Mouse (Mus musculus) midbrain, embryonic 11.5 days (tissue): Measurements from ENCODE around the gene Reg4. TPM values are rescaled to one million over a fixed set of nuclear protein-coding genes. Genes with fewer than 3 reads are reported as not detected.

ENCODE experiments used
- ATAC-seq: fragments of 200-750 bp; cut with Nextera tagmentation; 2 replicates; pipeline ENCODE4 v1.8.0; 2017; ENCODE audit warnings: moderate TSS enrichment, moderate library complexity; ENCODE audit not compliant: low FRiP score
- DNase-seq: peaks from one replicate; pipeline ENCODE4 v3.0.0; 2015; ENCODE audit warnings: low spot score; ENCODE audit errors: missing footprints
- H3K27ac ChIP-seq: fragments of 300-500 bp; sonication (generic); 2 replicates; pipeline ENCODE4 v1.5.1; 2014; ENCODE audit warnings: low read depth, low read length
- H3K27me3 ChIP-seq: fragments of 300-500 bp; sonication (generic); 2 replicates; pipeline ENCODE4 v1.6.1; 2014; ENCODE audit warnings: mild to moderate bottlenecking, low read length, moderate library complexity, mixed read lengths; ENCODE audit not compliant: control insufficient read depth, insufficient read depth
- H3K36me3 ChIP-seq: fragments of 300-500 bp; sonication (generic); 2 replicates; pipeline ENCODE4 v1.6.1; 2014; ENCODE audit warnings: mild to moderate bottlenecking, low read length, moderate library complexity, mixed read lengths; ENCODE audit not compliant: control insufficient read depth, insufficient read depth
- H3K4me1 ChIP-seq: fragments of 300-500 bp; sonication (generic); 2 replicates; pipeline ENCODE4 v1.6.1; 2014; ENCODE audit warnings: low read length; ENCODE audit not compliant: control insufficient read depth, insufficient read depth
- H3K4me2 ChIP-seq: fragments of 300-500 bp; sonication (generic); 2 replicates; pipeline ENCODE4 v1.6.1; 2014; ENCODE audit warnings: mild to moderate bottlenecking, moderate library complexity
- H3K4me3 ChIP-seq: fragments of 300-500 bp; sonication (generic); 2 replicates; pipeline ENCODE4 v1.5.1; 2014; ENCODE audit warnings: low read depth, low read length
- H3K9ac ChIP-seq: fragments of 300-500 bp; sonication (generic); 2 replicates; pipeline ENCODE4 v1.6.1; 2014; ENCODE audit warnings: low read length
- H3K9me3 ChIP-seq: fragments of 300-500 bp; sonication (generic); 2 replicates; pipeline ENCODE4 v1.6.1; 2016; ENCODE audit warnings: low read length; ENCODE audit not compliant: control insufficient read depth
- WGBS: fragments of 180-500 bp; shearing (Covaris S2); extraction: QIAGEN DNeasy Blood & Tissue Kit; methylation state at CpG from one replicate; pipeline ENCODE4 v1.1.7; 2014; 5-methylcytosine and 5-hydroxymethylcytosine counted together
- polyA plus RNA-seq: library from polyadenylated mRNA; unstranded; fragments of >200 nt; fragmentation: Nextera tagmentation; extraction: Ambion mirVana; gene quantifications from 2 replicates; pipeline ENCODE4 v1.2.1, GENCODE M21; 2014

Reg4 gene
- polyA plus RNA-seq, 1 experiment from 2014 or later: not detected

DNA sequence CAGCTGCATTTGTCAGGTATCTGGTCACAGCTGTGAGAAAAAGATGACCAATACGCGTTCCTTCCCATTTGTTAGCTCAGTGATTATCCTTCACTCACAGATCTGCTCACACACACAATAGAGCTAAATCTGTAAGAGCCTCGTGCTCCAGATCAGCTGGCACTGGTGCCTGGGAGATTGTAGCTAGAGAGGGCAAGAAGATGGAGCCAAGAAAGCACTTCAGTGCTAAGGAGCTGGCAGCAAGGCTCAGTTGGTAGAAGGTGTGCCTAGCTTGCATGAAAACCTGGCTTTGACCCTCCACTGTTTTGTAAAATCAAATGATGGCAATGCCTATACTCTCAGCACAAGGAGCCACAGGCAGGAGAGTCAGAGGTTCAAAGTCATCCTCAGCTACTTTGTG is 5.8 kb downstream of the Reg4 start:
- 68% methylated on average over 3 of the region's 3 CpGs for WGBS
- peak; percentile 70 for DNase-seq
- H3K27ac ChIP-seq: no peak overlapping the region
- no peak overlapping the region for H3K9ac ChIP-seq
- no peak overlapping the region for H3K4me2 ChIP-seq
- no peak for ATAC-seq
- H3K9me3 ChIP-seq: no peaks in the 10 kb centered on the region
- H3K4me3 ChIP-seq: no peak overlapping the region
- H3K27me3 ChIP-seq: no peaks in the 10 kb centered on the region
- H3K4me1 ChIP-seq: no peaks in the 10 kb centered on the region
- no peaks in the 10 kb centered on the region for H3K36me3 ChIP-seq

- no peak for ATAC-seq
- WGBS: 88% methylated on average over 7 of the region's 7 CpGs
Observed at GRCm38 (mm10) chr3:98229943-98230342, 8.0 kb downstream of the Reg4 start.

DNA sequence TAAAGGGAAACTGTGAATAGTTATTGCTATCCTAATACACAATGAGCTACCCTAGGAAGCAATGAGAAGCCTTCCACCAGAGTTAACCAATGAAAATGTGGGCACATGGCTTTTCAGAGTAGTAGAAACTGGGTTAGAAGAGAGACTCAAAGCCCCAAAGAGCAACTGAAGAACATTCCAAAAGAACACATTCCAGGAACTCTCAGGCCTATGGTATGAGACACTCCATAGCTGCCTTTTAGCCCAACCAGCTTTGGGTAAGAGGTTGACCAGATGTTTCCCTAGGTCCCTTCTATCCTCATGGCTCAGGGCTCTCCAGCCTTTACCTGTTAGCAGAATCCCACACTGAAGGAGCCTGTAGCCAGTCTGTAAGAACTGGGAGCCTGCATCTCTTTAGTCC is 11.5 kb downstream of the Reg4 start:
- H3K9ac ChIP-seq: no peak overlapping the region
- H3K9me3 ChIP-seq: no peaks in the 10 kb centered on the region
- ATAC-seq (no peak), DNase-seq (peak; percentile 26)
- H3K36me3 ChIP-seq: no peaks in the 10 kb centered on the region
- peaks cover 3% of the 10 kb centered on the region; the same call in 1 of the 2 replicates for H3K4me1 ChIP-seq
- no peaks in the 10 kb centered on the region for H3K27me3 ChIP-seq
- no peak overlapping the region for H3K4me2 ChIP-seq
- no peak overlapping the region for H3K27ac ChIP-seq
- no peak overlapping the region for H3K4me3 ChIP-seq

More at GRCm38 (mm10) chr3:98229943-98230342, 8.0 kb downstream of the Reg4 start:
- Histone ChIP-seq H3K9me3 (no peaks in the 10 kb centered on the region), H3K4me3 (no peak overlapping the region), H3K27ac (no peak overlapping the region), H3K9ac (no peak overlapping the region), H3K4me1 (no peaks in the 10 kb centered on the region), H3K4me2 (no peak overlapping the region), H3K36me3 (no peaks in the 10 kb centered on the region), H3K27me3 (no peaks in the 10 kb centered on the region)
- DNase-seq: peak; percentile 61

DNA sequence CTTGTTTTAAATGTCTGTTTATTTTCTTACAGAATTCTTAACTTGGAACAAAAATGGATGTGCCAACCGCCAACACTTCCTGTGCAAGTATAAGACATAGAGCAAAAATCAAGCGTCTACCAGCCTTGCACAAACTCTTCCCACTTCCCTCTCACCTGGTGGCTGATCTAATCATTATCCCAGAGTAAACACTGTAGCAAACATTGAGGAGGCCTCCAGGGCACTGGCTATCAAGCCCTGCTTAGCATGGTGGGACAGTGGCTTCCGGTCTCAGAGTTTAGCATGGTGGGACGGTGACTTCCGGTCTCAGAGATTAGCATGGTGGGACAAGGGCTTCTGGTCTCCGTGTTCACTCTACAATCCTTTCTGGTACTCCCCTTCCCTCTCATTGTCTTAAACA is 14.3 kb downstream of the Reg4 start:
- H3K36me3 ChIP-seq: no peaks in the 10 kb centered on the region
- no peak overlapping the region for H3K4me2 ChIP-seq
- 90% methylated on average over 6 of the region's 6 CpGs for WGBS
- no peak overlapping the region for H3K4me3 ChIP-seq
- H3K9me3 ChIP-seq: no peaks in the 10 kb centered on the region
- no peaks in the 10 kb centered on the region for H3K27me3 ChIP-seq
- no peak overlapping the region for H3K9ac ChIP-seq
- DNase-seq: peak; percentile 23
- no peak for ATAC-seq
- H3K4me1 ChIP-seq: peaks cover 3% of the 10 kb centered on the region
- no peak overlapping the region for H3K27ac ChIP-seq

GRCm38 (mm10) chr3:98237240-98237639 is 15.3 kb downstream of the Reg4 start:
- no peak for ATAC-seq
- DNase-seq: no peak
- H3K27ac ChIP-seq: peak overlapping the region; percentile 44; the same call in 1 of the 2 replicates
- no peaks in the 10 kb centered on the region for H3K9me3 ChIP-seq
- WGBS: 69% methylated on average over 5 of the region's 5 CpGs
- no peak overlapping the region for H3K4me3 ChIP-seq
- H3K36me3 ChIP-seq: no peaks in the 10 kb centered on the region
- H3K27me3 ChIP-seq: no peaks in the 10 kb centered on the region
- peaks cover 3% of the 10 kb centered on the region for H3K4me1 ChIP-seq
- no peak overlapping the region for H3K9ac ChIP-seq
- no peak overlapping the region for H3K4me2 ChIP-seq

GRCm38 (mm10) chr3:98238150-98238549 is 16.2 kb downstream of the Reg4 start:
- 45% methylated on average over 3 of the region's 3 CpGs for WGBS
- H3K4me1 ChIP-seq: peaks cover 3% of the 10 kb centered on the region
- peak; percentile 62 for ATAC-seq
- no peak for DNase-seq
- H3K4me2 ChIP-seq: no peak overlapping the region
- H3K4me3 ChIP-seq: no peak overlapping the region
- H3K9me3 ChIP-seq: no peaks in the 10 kb centered on the region
- no peaks in the 10 kb centered on the region for H3K36me3 ChIP-seq
- H3K9ac ChIP-seq: no peak overlapping the region
- peak overlapping the region; percentile 53; the same call in 1 of the 2 replicates for H3K27ac ChIP-seq
- H3K27me3 ChIP-seq: no peaks in the 10 kb centered on the region

DNA sequence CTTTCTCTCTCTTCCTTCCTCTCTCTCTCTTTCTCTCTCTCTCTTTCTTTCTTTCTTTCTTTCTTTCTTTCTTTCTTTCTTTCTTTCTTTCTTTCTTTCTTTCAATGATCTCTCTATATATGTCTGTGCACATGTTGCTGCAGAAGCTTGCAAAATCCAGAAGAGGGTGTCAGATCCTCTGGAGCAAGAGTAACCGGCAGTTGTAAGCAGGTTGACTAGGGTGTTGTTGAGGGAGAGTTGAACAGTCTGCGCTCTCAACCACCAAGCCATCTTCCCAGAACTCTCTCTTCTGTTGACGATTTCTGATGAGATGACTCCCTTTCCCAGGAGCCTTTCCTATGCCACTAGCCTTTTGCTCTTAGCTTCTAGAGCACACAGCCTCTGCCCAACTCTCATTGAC is 20.1 kb downstream of the Reg4 start:
- Histone ChIP-seq H3K9ac (no peak overlapping the region), H3K9me3 (no peaks in the 10 kb centered on the region), H3K27me3 (no peaks in the 10 kb centered on the region), H3K4me2 (no peak overlapping the region), H3K27ac (no peak overlapping the region), H3K4me1 (peaks cover 8% of the 10 kb centered on the region), H3K36me3 (no peaks in the 10 kb centered on the region), H3K4me3 (no peak overlapping the region)
- DNase-seq (no peak), ATAC-seq (no peak)
- 83% methylated on average over 3 of the region's 3 CpGs for WGBS

- no peak overlapping the region for H3K27ac ChIP-seq
- no peaks in the 10 kb centered on the region for H3K27me3 ChIP-seq
- H3K4me2 ChIP-seq: no peak overlapping the region
- no peak overlapping the region for H3K9ac ChIP-seq
- 69% methylated on average over 8 of the region's 8 CpGs for WGBS
- H3K36me3 ChIP-seq: no peaks in the 10 kb centered on the region
- DNase-seq: no peak
- no peak for ATAC-seq
- H3K4me3 ChIP-seq: no peak overlapping the region
- no peaks in the 10 kb centered on the region for H3K9me3 ChIP-seq
- peaks cover 5% of the 10 kb centered on the region for H3K4me1 ChIP-seq
Observed at GRCm38 (mm10) chr3:98242458-98243037, 20.6 kb downstream of the Reg4 start.

DNA sequence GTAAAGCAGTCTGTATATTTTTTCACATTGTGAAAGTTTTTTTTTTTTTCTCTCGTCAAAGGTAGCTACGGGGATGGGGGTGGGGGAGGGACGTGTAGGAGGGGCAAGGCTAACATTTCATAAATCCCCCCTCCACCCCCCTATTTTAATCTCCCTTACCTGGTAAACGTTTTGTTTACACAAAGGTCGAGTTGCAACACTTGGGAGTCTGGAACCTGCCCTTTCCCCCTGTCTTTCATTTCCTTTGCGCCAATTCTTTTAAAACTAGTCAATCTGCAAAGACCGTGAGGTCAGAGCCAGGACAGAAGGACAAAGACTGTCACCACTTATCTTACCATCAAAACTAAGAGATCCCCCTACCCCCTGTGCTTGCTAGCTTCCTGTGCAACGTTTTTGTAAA is 23.9 kb downstream of the Reg4 start:
- H3K4me2 ChIP-seq: no peak overlapping the region
- H3K4me1 ChIP-seq: peaks cover 5% of the 10 kb centered on the region
- 13% methylated on average over 8 of the region's 8 CpGs for WGBS
- H3K9me3 ChIP-seq: no peaks in the 10 kb centered on the region
- no peak overlapping the region for H3K27ac ChIP-seq
- DNase-seq (no peak), ATAC-seq (no peak)
- H3K4me3 ChIP-seq: no peak overlapping the region
- H3K9ac ChIP-seq: no peak overlapping the region
- H3K27me3 ChIP-seq: no peaks in the 10 kb centered on the region
- no peaks in the 10 kb centered on the region for H3K36me3 ChIP-seq
